ENCODE assay signal across 32 mouse cellular contexts in genomic region chrX:57374029-57374428, GRCm38 (mm10). TPM values are rescaled to one million over a fixed set of nuclear protein-coding genes. Genes with fewer than 3 reads are reported as not detected.
"Had no signal": no experiment of that assay in that cellular context is flagged by ENCODE, and none has a peak within 500 bp of the region (broad histone marks: within the 10 kb centered on the region; RNA-seq: fewer than 3 reads in every experiment).

No protein-coding gene starts in this region.

- H3K4me2 ChIP-seq: heart, embryonic 11.5 days; heart, embryonic 13.5 days; heart, embryonic 15.5 days; hindbrain, embryonic 13.5 days; hindbrain, embryonic 15.5 days; kidney, embryonic 15.5 days; limb, embryonic 12.5 days had no signal

- H3K36me3 ChIP-seq: hindbrain, embryonic 15.5 days had no signal

- H3K27ac ChIP-seq: heart, adult 2 months; heart, embryonic 13.5 days; heart, embryonic 15.5 days; hindbrain, embryonic 13.5 days; hindbrain, embryonic 15.5 days; hindbrain, postnatal 0 days; kidney, embryonic 15.5 days; kidney, postnatal 0 days; left cerebral cortex, adult 2 months; limb, embryonic 10.5 days; limb, embryonic 12.5 days had no signal

- H3K4me1 ChIP-seq: heart, embryonic 13.5 days; heart, embryonic 15.5 days; hindbrain, embryonic 13.5 days; hindbrain, embryonic 15.5 days; kidney, embryonic 15.5 days; limb, embryonic 10.5 days; limb, embryonic 12.5 days had no signal

- DNase-seq: gastrocnemius, postnatal 14 days; gastrocnemius, postnatal 36 days; heart, adult 11 months; heart, adult 2 months; heart, postnatal 14 days; heart, postnatal 36 days; kidney, adult 11 months; kidney, adult 2 months; kidney, adult 9 months; kidney, postnatal 14 days; kidney, postnatal 36 days; layer of hippocampus, adult 9-11 months had no signal

- H3K9ac ChIP-seq: heart, embryonic 13.5 days; heart, embryonic 15.5 days; hindbrain, embryonic 13.5 days; hindbrain, embryonic 15.5 days; kidney, embryonic 15.5 days; limb, embryonic 12.5 days had no signal

- H3K9me3 ChIP-seq: heart, embryonic 13.5 days; heart, embryonic 15.5 days; hindbrain, embryonic 13.5 days; hindbrain, embryonic 15.5 days; kidney, embryonic 15.5 days; limb, embryonic 10.5 days; limb, embryonic 12.5 days had no signal

- ATAC-seq: hindbrain, postnatal 0 days; intestine, embryonic 16.5 days had no signal

- H3K4me3 ChIP-seq: heart, adult 2 months; heart, embryonic 13.5 days; heart, embryonic 15.5 days; hindbrain, embryonic 13.5 days; hindbrain, embryonic 15.5 days; kidney, embryonic 15.5 days; left cerebral cortex, adult 2 months; limb, embryonic 10.5 days; limb, embryonic 12.5 days had no signal

- H3K27me3 ChIP-seq: heart, embryonic 13.5 days; heart, embryonic 15.5 days; hindbrain, embryonic 13.5 days; hindbrain, embryonic 15.5 days; kidney, embryonic 15.5 days; limb, embryonic 12.5 days had no signal

RNA-seq across cellular contexts. Expression of gene Gm364, which starts 34.9 kb away (rescaled TPM):
- polyA plus RNA-seq: frontal cortex, adult 2 months; gonadal fat pad, adult 2 months; heart, adult 2 months; heart, embryonic 11.5 days; heart, embryonic 13.5 days; heart, embryonic 15.5 days; heart, postnatal 0 days; hindbrain, embryonic 11.5 days; hindbrain, embryonic 13.5 days; hindbrain, embryonic 15.5 days; intestine, embryonic 14.5 days; intestine, embryonic 16.5 days; kidney, adult 2 months; kidney, embryonic 15.5 days; kidney, postnatal 0 days; large intestine, adult 2 months; limb, embryonic 12.5 days; limb, embryonic 14.5 days; liver, adult 2 months had no signal
